Mouse (Mus musculus) C2C12 (cell line): ENCODE results near the gene Pigb. TPM values are rescaled to one million over a fixed set of nuclear protein-coding genes. Genes with fewer than 3 reads are reported as not detected.

Experiments
- H3K27me3 ChIP-seq: one replicate; pipeline ENCODE4 v1.6.1; 2011; ENCODE audit not compliant: control insufficient read depth, insufficient read depth, insufficient read length
- H3K36me3 ChIP-seq: one replicate; pipeline ENCODE4 v1.6.1; 2011; ENCODE audit not compliant: control insufficient read depth, insufficient read depth
- H3K4me3 ChIP-seq: one replicate; pipeline ENCODE4 v1.5.1; 2011; ENCODE audit warnings: mild to moderate bottlenecking, control low read depth; ENCODE audit not compliant: poor library complexity, insufficient read depth, severe bottlenecking
- H3K79me2 ChIP-seq: one replicate; pipeline ENCODE4 v1.6.1; 2011; ENCODE audit not compliant: control insufficient read depth, insufficient read depth
- H3K79me3 ChIP-seq: one replicate; pipeline ENCODE4 v1.6.1; 2011; ENCODE audit warnings: low read depth, control low read depth
- H3ac ChIP-seq: one replicate; pipeline ENCODE3; 2011; ENCODE audit warnings: low read depth; ENCODE audit not compliant: control insufficient read depth, insufficient read length
- CEBPB ChIP-seq: IDR thresholded peaks from one replicate; pipeline ENCODE4 v1.6.1; 2011; ENCODE audit warnings: low read depth, mild to moderate bottlenecking, control low read depth, moderate library complexity
- CTCF ChIP-seq: IDR thresholded peaks from one replicate; pipeline ENCODE4 v1.5.1; 2011; ENCODE audit not compliant: control insufficient read depth, insufficient read depth, insufficient read length
- FOSL1 ChIP-seq: IDR thresholded peaks from one replicate; pipeline ENCODE4 v1.8.0; 2011; ENCODE audit warnings: mild to moderate bottlenecking, low read length; ENCODE audit not compliant: poor library complexity, insufficient read depth, severe bottlenecking
- MAX ChIP-seq: IDR thresholded peaks from one replicate; pipeline ENCODE4 v1.6.1; 2011; ENCODE audit warnings: mild to moderate bottlenecking, control low read depth
- MYOD1 ChIP-seq: IDR thresholded peaks from one replicate; pipeline ENCODE4 v1.6.1; 2011; ENCODE audit warnings: low read depth; ENCODE audit not compliant: control insufficient read depth, insufficient read length
- MYOG ChIP-seq: IDR thresholded peaks from one replicate; pipeline ENCODE4 v1.6.1; 2011; ENCODE audit not compliant: control insufficient read depth, insufficient read length; ENCODE audit errors: extremely low read depth
- USF1 ChIP-seq: IDR thresholded peaks from one replicate; pipeline ENCODE4 v1.6.1; 2011; ENCODE audit warnings: low read depth, mild to moderate bottlenecking, control low read depth, moderate library complexity
- polyA plus RNA-seq: library from polyadenylated mRNA; unstranded; fragments of >200 nt; fragmentation: generic; extraction: Trizol; gene quantifications from one replicate; pipeline ENCODE4 v1.2.1, GENCODE M21; 2012; ENCODE audit warnings: missing spikeins

Pigb gene
- polyA plus RNA-seq, 1 experiment, result 5.9 TPM

DNA sequence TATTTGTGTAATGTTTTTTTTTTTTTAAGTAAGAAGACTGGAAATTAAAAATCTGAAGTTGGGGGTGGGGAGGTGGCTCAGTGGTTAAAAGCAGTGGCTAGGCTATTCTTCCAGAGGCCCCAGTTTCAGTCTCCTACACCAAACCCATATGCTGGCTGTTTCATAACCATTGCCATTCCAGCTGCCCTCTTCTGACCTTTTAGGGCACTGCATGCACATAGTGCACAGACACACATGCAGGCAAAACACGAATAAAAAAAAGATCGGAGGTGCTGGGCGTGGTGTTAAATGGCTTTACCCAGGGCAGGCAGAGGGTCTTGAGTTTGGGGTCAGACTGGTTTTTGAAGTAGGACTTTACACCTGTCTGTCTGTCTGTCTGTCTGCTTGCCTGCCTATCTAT is 34.0 kb downstream of the Pigb start:
- no peaks in the 10 kb centered on the region for H3K27me3 ChIP-seq
- no peaks in the 10 kb centered on the region for H3K36me3 ChIP-seq
- H3ac ChIP-seq, result no peak overlapping the region
- no peak for TF ChIP-seq MYOD1
- TF ChIP-seq CEBPB, result no peak
- no peak for TF ChIP-seq FOSL1
- no peak for TF ChIP-seq USF1
- no peak for TF ChIP-seq CTCF
- no peak for TF ChIP-seq MAX
- TF ChIP-seq MYOG, result no peak
- no peaks in the 10 kb centered on the region for H3K79me3 ChIP-seq
- H3K4me3 ChIP-seq, result no peak overlapping the region
- no peaks in the 10 kb centered on the region for H3K79me2 ChIP-seq

DNA sequence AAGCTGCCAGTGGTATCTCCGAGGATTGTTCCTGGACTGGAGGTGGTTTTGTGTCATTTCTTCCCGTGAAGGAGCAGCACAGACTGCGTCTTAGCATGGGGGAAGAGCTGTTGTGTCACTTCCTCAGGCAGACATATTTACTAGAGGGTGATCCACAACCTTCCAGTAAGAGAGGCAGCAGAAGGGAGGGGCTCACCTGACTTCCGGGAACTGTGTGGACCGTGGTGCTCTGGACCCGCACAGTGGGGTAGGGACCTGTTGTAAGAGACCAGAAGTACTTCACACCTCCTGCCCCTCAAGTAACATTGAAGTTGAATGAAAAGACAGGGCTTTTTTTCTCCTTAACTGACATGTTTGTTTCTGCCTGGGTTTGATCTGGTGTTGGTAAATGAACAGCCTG is 35.1 kb downstream of the Pigb start:
- no peak overlapping the region for H3K4me3 ChIP-seq
- H3ac ChIP-seq, result no peak overlapping the region
- H3K79me2 ChIP-seq, result no peaks in the 10 kb centered on the region
- H3K27me3 ChIP-seq, result no peaks in the 10 kb centered on the region
- TF ChIP-seq USF1 (no peak), MYOD1 (no peak), MYOG (no peak), CEBPB (no peak), MAX (no peak), CTCF (no peak), FOSL1 (no peak)
- no peaks in the 10 kb centered on the region for H3K79me3 ChIP-seq
- no peaks in the 10 kb centered on the region for H3K36me3 ChIP-seq

DNA sequence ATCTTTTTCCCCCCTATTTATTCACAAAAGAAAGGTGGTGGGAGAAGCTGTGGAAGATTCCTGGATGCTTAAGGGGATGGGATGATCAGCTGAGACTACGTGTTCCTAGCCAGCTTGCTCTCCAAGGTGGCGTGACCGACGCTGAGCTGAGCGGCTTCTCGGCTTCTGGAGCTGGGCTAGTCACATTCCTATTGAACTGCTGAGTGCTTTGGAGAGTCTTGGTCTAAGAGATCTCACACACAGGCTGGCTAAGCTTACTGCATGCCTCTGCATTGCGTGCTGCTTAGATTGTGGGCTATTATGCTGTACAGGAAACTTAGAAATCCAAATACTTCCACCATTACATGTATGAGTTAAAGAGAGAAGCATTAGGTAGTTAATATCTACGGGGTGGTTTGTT is 36.1 kb downstream of the Pigb start:
- TF ChIP-seq MYOD1 (no peak), CEBPB (no peak), MYOG (no peak), USF1 (no peak), FOSL1 (no peak), CTCF (no peak), MAX (no peak)
- H3K36me3 ChIP-seq, result no peaks in the 10 kb centered on the region
- H3K4me3 ChIP-seq, result no peak overlapping the region
- no peaks in the 10 kb centered on the region for H3K27me3 ChIP-seq
- no peaks in the 10 kb centered on the region for H3K79me2 ChIP-seq
- H3K79me3 ChIP-seq, result no peaks in the 10 kb centered on the region
- no peak overlapping the region for H3ac ChIP-seq

DNA sequence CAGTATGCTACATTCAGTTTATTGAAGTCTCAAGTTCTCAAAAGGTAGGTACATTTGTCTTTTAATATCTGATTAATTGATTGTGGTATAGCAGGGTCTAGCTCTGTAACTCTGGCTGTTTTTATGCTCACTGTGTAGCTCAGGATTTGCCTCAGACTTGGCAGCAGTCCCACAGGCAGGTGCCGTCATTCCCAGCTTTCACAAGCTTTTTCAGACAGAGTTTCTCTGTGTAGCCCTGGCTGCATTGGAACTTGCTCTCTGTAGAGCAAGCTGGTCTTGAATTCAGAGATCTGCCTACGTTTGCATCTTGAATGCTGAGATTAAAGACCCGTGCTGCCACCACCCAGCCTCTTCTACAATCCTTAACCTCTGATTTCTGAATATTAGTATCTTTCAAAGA is 38.0 kb downstream of the Pigb start:
- TF ChIP-seq USF1 (no peak), MAX (no peak), MYOD1 (no peak), MYOG (no peak), CEBPB (no peak), CTCF (no peak), FOSL1 (no peak)
- Histone ChIP-seq H3K79me3 (no peaks in the 10 kb centered on the region), H3K4me3 (no peak overlapping the region), H3K36me3 (no peaks in the 10 kb centered on the region), H3K79me2 (no peaks in the 10 kb centered on the region), H3ac (no peak overlapping the region), H3K27me3 (no peaks in the 10 kb centered on the region)

DNA sequence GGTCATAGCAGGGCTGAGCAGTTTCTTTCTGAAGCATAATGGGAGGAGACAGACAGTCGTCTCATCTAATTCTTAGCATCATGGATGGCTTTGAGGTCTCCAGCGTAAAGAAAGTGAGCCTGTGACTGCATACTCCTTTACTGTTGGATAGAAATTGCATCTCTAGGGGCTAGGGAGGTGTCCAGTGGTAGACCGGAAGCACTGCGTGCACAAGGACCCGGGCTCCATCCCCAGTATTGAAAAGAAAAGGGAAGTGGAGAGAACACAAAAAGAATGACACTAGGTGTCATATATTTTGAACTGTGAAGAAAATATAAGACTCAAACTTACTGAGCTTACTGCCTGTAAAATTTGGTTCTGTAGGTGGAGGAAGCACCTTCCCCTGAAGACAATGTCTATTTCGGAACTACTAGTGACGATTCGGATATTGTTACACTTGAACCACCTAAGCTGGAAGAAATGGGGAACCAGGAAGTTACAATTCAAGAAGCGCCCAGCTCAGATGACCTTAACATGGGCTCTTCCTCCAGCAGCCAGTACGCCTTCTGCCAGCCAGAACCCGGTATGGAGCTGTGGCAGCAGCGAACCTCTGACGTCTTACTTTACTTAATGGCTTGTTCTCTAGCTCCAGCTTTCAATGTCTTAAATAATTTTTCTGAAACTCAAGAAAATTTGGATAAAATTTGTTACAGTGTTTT is 38.7 kb downstream of the Pigb start:
- H3K27me3 ChIP-seq, result no peaks in the 10 kb centered on the region
- H3ac ChIP-seq, result no peak overlapping the region
- no peak overlapping the region for H3K4me3 ChIP-seq
- no peaks in the 10 kb centered on the region for H3K36me3 ChIP-seq
- H3K79me2 ChIP-seq, result no peaks in the 10 kb centered on the region
- TF ChIP-seq USF1, result no peak
- no peak for TF ChIP-seq MYOD1
- TF ChIP-seq MYOG, result no peak
- no peak for TF ChIP-seq FOSL1
- no peak for TF ChIP-seq CTCF
- TF ChIP-seq CEBPB, result no peak
- TF ChIP-seq MAX, result no peak
- H3K79me3 ChIP-seq, result no peaks in the 10 kb centered on the region
